In the genomic region with DNA sequence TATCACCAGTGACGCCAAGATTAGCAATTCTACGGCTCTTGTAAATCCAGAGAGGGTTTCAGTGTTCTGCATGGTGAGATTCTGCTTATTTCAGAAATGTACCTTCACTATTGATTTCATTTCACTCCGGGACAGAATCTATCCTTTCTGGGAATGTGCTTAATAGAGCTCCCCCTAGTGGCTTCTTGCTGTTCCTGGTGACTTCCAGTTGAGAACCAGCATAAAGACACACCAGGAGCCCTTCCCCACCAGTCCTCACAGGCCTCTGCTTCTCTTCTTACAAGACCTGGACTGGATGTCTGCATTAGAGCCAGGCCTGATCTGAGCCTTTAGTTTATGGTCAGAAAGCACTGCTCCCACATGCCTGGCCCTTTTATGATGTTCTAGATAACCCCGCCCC, we compare ENCODE assay signal across 8 mouse cellular contexts. TPM values are rescaled to one million over a fixed set of nuclear protein-coding genes. Genes with fewer than 3 reads are reported as not detected.
DNase-seq lines count a peak whose midpoint lies in the region; ATAC-seq and TF ChIP-seq lines count a peak whose summit lies in the region.

No protein-coding gene starts in this region.

- H3K4me2 ChIP-seq in kidney, embryonic 15.5 days = no peak overlapping the region
- H3K4me2 ChIP-seq in embryonic facial prominence, embryonic 14.5 days (ENCODE audit: low read depth, low read length) = no peak overlapping the region
- peak overlapping the region; percentile 99 for H3K4me2 ChIP-seq in myocyte (ENCODE audit: low read depth)

- no peak overlapping the region for H3ac ChIP-seq in myocyte (ENCODE audit: control insufficient read depth, insufficient read length)

- no peaks in the 10 kb centered on the region for H3K9me3 ChIP-seq in kidney, embryonic 15.5 days (replicated peaks)
- H3K9me3 ChIP-seq in ES-Bruce4 (replicated peaks; ENCODE audit: control insufficient read depth, insufficient read depth, low read length, poor library complexity, severe bottlenecking) = no peaks in the 10 kb centered on the region
- no peaks in the 10 kb centered on the region for H3K9me3 ChIP-seq in embryonic facial prominence, embryonic 14.5 days (ENCODE audit: control insufficient read depth, low read length)

- no peak for ATAC-seq in kidney, embryonic 15.5 days (replicated peaks; ENCODE audit: low FRiP score)
- no peak for ATAC-seq in embryonic facial prominence, embryonic 14.5 days (ENCODE audit: low read depth)

- H3K9ac ChIP-seq in kidney, embryonic 15.5 days = no peak overlapping the region
- no peak overlapping the region for H3K9ac ChIP-seq in ES-Bruce4 (ENCODE audit: low read depth, poor library complexity, severe bottlenecking)
- H3K9ac ChIP-seq in embryonic facial prominence, embryonic 14.5 days (ENCODE audit: low read depth, low read length) = no peak overlapping the region

- no peak overlapping the region for H3K27ac ChIP-seq in kidney, embryonic 15.5 days
- H3K27ac ChIP-seq in ES-Bruce4 (ENCODE audit: insufficient read depth, low read length) = no peak overlapping the region
- H3K27ac ChIP-seq in embryonic facial prominence, embryonic 14.5 days (replicated peaks; ENCODE audit: low read depth, low read length) = no peak overlapping the region

- H3K27me3 ChIP-seq in kidney, embryonic 15.5 days = no peaks in the 10 kb centered on the region
- H3K27me3 ChIP-seq in ES-Bruce4 (ENCODE audit: control insufficient read depth, insufficient read depth, low read length, poor library complexity, severe bottlenecking) (no peaks in the 10 kb centered on the region), myocyte (ENCODE audit: control insufficient read depth, insufficient read depth, insufficient read length) (no peaks in the 10 kb centered on the region)
- H3K27me3 ChIP-seq in embryonic facial prominence, embryonic 14.5 days (replicated peaks; ENCODE audit: control insufficient read depth, insufficient read depth, low read length) = no peaks in the 10 kb centered on the region

- peak; percentile 22 for DNase-seq in kidney, adult 11 months
- DNase-seq in brain, adult 2 months (ENCODE audit: low read depth, low spot score) = peak; percentile 84
- peak; percentile 74 for DNase-seq in embryonic facial prominence, embryonic 14.5 days (ENCODE audit: low spot score)
- DNase-seq in layer of hippocampus, adult 9-10 months (ENCODE audit: low spot score) = peak; percentile 63
- DNase-seq in urinary bladder, adult 18-20 months (ENCODE audit: low spot score in 2 of 2) = no peak

- TF ChIP-seq CTCF in ES-Bruce4 (IDR thresholded peaks at IDR 0.05; ENCODE audit: low read depth, low read length) = peak; percentile 35

- 68% methylated on average over 4 of the region's 4 CpGs for WGBS in kidney, embryonic 15.5 days
- 64% methylated on average over 4 of the region's 4 CpGs for WGBS in embryonic facial prominence, embryonic 14.5 days

- H3K4me3 ChIP-seq in kidney, embryonic 15.5 days (replicated peaks) = no peak overlapping the region
- no peak overlapping the region for H3K4me3 ChIP-seq in ES-Bruce4 (ENCODE audit: low read depth, low read length)
- H3K4me3 ChIP-seq in embryonic facial prominence, embryonic 14.5 days (ENCODE audit: low read depth, low read length) = no peak overlapping the region
- peak overlapping the region; percentile 75 for H3K4me3 ChIP-seq in myocyte

- H3K79me2 ChIP-seq in myocyte (ENCODE audit: control insufficient read depth, insufficient read depth) = peaks cover 53% of the 10 kb centered on the region

- peaks cover 68% of the 10 kb centered on the region for H3K36me3 ChIP-seq in kidney, embryonic 15.5 days
- H3K36me3 ChIP-seq in ES-Bruce4 (ENCODE audit: control insufficient read depth, insufficient read depth, low read length, poor library complexity, severe bottlenecking) (peaks cover 39% of the 10 kb centered on the region), myocyte (ENCODE audit: control insufficient read depth, insufficient read depth) (peaks cover 45% of the 10 kb centered on the region)
- H3K36me3 ChIP-seq in embryonic facial prominence, embryonic 14.5 days (ENCODE audit: control insufficient read depth, insufficient read depth, low read length) = peaks cover 54% of the 10 kb centered on the region

- TF ChIP-seq POLR2A in ES-Bruce4 (IDR thresholded peaks at IDR 0.05; ENCODE audit: insufficient read depth, low read length) = no peak
- TF ChIP-seq POLR2A in myocyte (IDR thresholded peaks at IDR 0.05; ENCODE audit: insufficient read length, low read depth) = no peak

- no peak for TF ChIP-seq EP300 in ES-Bruce4 (IDR thresholded peaks at IDR 0.05; ENCODE audit: insufficient read depth, low read depth, low read length)

- peaks cover 30% of the 10 kb centered on the region for H3K4me1 ChIP-seq in kidney, embryonic 15.5 days
- H3K4me1 ChIP-seq in ES-Bruce4 (ENCODE audit: control insufficient read depth, insufficient read depth, low read length) = no peaks in the 10 kb centered on the region
- H3K4me1 ChIP-seq in embryonic facial prominence, embryonic 14.5 days (ENCODE audit: control insufficient read depth, insufficient read depth, low read length) = peaks cover 3% of the 10 kb centered on the region; the same call in 1 of the 2 replicates

TF ChIP-seq in myocyte, 11 proteins besides CTCF, POLR2A, EP300 and RAD21:
- TF ChIP-seq MAX (IDR thresholded peaks at IDR 0.05; ENCODE audit: low read depth) = no peak
- no peak for TF ChIP-seq MYOG (IDR thresholded peaks at IDR 0.05; ENCODE audit: control insufficient read depth in 1 of 3, insufficient read depth in 1 of 3, insufficient read length in 2 of 3, low read depth in 2 of 3)
- TF ChIP-seq REST (IDR thresholded peaks at IDR 0.05; ENCODE audit: insufficient read depth, insufficient read length) = no peak
- TF ChIP-seq MYOD1 (IDR thresholded peaks at IDR 0.05; ENCODE audit: control insufficient read depth in 1 of 3, insufficient read length in 2 of 3, low read depth in 2 of 3) = no peak
- TF ChIP-seq SRF (IDR thresholded peaks at IDR 0.05; ENCODE audit: control insufficient read depth, insufficient read length, low read depth) = no peak
- TF ChIP-seq E2F4 (IDR thresholded peaks at IDR 0.05; ENCODE audit: insufficient read depth) = no peak
- no peak for TF ChIP-seq TCF3 (IDR thresholded peaks at IDR 0.05; ENCODE audit: insufficient read length, low read depth)
- no peak for TF ChIP-seq TCF12 (IDR thresholded peaks at IDR 0.05; ENCODE audit: insufficient read depth, poor library complexity, severe bottlenecking)
- TF ChIP-seq POLR2AphosphoS2 (IDR thresholded peaks at IDR 0.05; ENCODE audit: insufficient read length, low read depth) = no peak
- no peak for TF ChIP-seq CEBPB (IDR thresholded peaks at IDR 0.05; ENCODE audit: insufficient read depth, poor library complexity, severe bottlenecking)
- no peak for TF ChIP-seq USF1 (IDR thresholded peaks at IDR 0.05; ENCODE audit: low read depth)

RNA-seq across cellular contexts. Expression of a gene that starts 4.9 kb away (rescaled TPM):
- 22.8 and 22.9 TPM in 2 replicates for polyA plus RNA-seq in kidney, embryonic 15.5 days (2015; fragmentation: Nextera tagmentation; extraction: Ambion mirVana)
- polyA plus RNA-seq in ES-Bruce4 (2011; ENCODE audit: insufficient read depth, insufficient read length, low read depth, missing spikeins) (24.9 and 25.1 TPM in 2 replicates), myocyte (2012; fragmentation: generic; extraction: Trizol) (19.7 TPM)
- 16.2 and 17.6 TPM in 2 replicates for polyA plus RNA-seq in embryonic facial prominence, embryonic 14.5 days (2014; fragmentation: Nextera tagmentation; extraction: Ambion mirVana)

RNA-seq across cellular contexts. Expression of a gene that starts 28.7 kb away (rescaled TPM):
- 4.9 and 11.3 TPM in 2 replicates for polyA plus RNA-seq in kidney, embryonic 15.5 days (2015; fragmentation: Nextera tagmentation; extraction: Ambion mirVana)
- polyA plus RNA-seq in ES-Bruce4 (2011; ENCODE audit: insufficient read depth, insufficient read length, low read depth, missing spikeins) (not detected in 2 replicates), myocyte (2012; fragmentation: generic; extraction: Trizol) (158 TPM)
- 168 and 285 TPM in 2 replicates for polyA plus RNA-seq in embryonic facial prominence, embryonic 14.5 days (2014; fragmentation: Nextera tagmentation; extraction: Ambion mirVana)

RNA-seq across cellular contexts. Expression of a gene that starts 32.0 kb away (rescaled TPM):
- 27.0 and 28.8 TPM in 2 replicates for polyA plus RNA-seq in kidney, embryonic 15.5 days (2015; fragmentation: Nextera tagmentation; extraction: Ambion mirVana)
- polyA plus RNA-seq in ES-Bruce4 (2011; ENCODE audit: insufficient read depth, insufficient read length, low read depth, missing spikeins) (51.7 and 58.6 TPM in 2 replicates), myocyte (2012; fragmentation: generic; extraction: Trizol) (21.9 TPM)
- polyA plus RNA-seq in embryonic facial prominence, embryonic 14.5 days (2014; fragmentation: Nextera tagmentation; extraction: Ambion mirVana) = 13.5 and 15.0 TPM in 2 replicates

Comparison
In these comparisons a context has a peak if more than half of its experiments do, and no peak if none do; other contexts are left out.
1. DNase-seq: peak in kidney, adult 11 months (single experiment), brain, adult 2 months (single experiment), embryonic facial prominence, embryonic 14.5 days (single experiment) and layer of hippocampus, adult 9-10 months (single experiment); none in urinary bladder, adult 18-20 months (0 of 2).
2. RNA of a gene that starts 28.7 kb away (polyA plus RNA-seq): 168 to 285 TPM in embryonic facial prominence, embryonic 14.5 days and 158 TPM in myocyte (single experiment); 4.9 to 11.3 TPM in kidney, embryonic 15.5 days and not detected in ES-Bruce4; every median in the first group is over 10 times any median in the second.